Mouse (Mus musculus): ENCODE data around the gene Hspb11. TPM values are rescaled to one million over a fixed set of nuclear protein-coding genes. Genes with fewer than 3 reads are reported as not detected.

The Hspb11 gene
- polyA plus RNA-seq, 1 experiment from 2014 or later: 40.2 TPM

Other genes starting within 250 kb of the Hspb11 start
- 87.8 and 88.3 TPM in 2 replicates for gene Mrpl37, start 186.7 kb upstream of the Hspb11 start, polyA plus RNA-seq (2015; fragmentation: Nextera tagmentation; extraction: Ambion mirVana)
- gene Cyb5rl, start 186.6 kb upstream of the Hspb11 start, polyA plus RNA-seq (2015; fragmentation: Nextera tagmentation; extraction: Ambion mirVana): 8.0 and 8.4 TPM in 2 replicates
- not detected in 2 replicates for gene Cdcp2, start 156.7 kb upstream of the Hspb11 start, polyA plus RNA-seq (2015; fragmentation: Nextera tagmentation; extraction: Ambion mirVana)
- 541 and 572 TPM in 2 replicates for gene Tmem59, start 75.2 kb upstream of the Hspb11 start, polyA plus RNA-seq (2015; fragmentation: Nextera tagmentation; extraction: Ambion mirVana)
- gene Tceanc2, start 74.5 kb upstream of the Hspb11 start, polyA plus RNA-seq (2015; fragmentation: Nextera tagmentation; extraction: Ambion mirVana): 28.4 and 53.4 TPM in 2 replicates
- not detected in 2 replicates for gene Ldlrad1, start 44.4 kb upstream of the Hspb11 start, polyA plus RNA-seq (2015; fragmentation: Nextera tagmentation; extraction: Ambion mirVana)
- gene Lrrc42, start 61 bp upstream of the Hspb11 start, polyA plus RNA-seq (2015; fragmentation: Nextera tagmentation; extraction: Ambion mirVana): 75.6 and 77.7 TPM in 2 replicates
- 0.20 and 0.31 TPM in 2 replicates for gene Dio1, start 53.6 kb downstream of the Hspb11 start, polyA plus RNA-seq (2015; fragmentation: Nextera tagmentation; extraction: Ambion mirVana)
- 55.6 and 57.7 TPM in 2 replicates for gene Yipf1, start 60.8 kb downstream of the Hspb11 start, polyA plus RNA-seq (2015; fragmentation: Nextera tagmentation; extraction: Ambion mirVana)
- 27.1 and 28.3 TPM in 2 replicates for gene Ndc1, start 114.2 kb downstream of the Hspb11 start, polyA plus RNA-seq (2015; fragmentation: Nextera tagmentation; extraction: Ambion mirVana)
- gene Glis1, start 181.0 kb downstream of the Hspb11 start, polyA plus RNA-seq (2015; fragmentation: Nextera tagmentation; extraction: Ambion mirVana): 11.2 and 12.0 TPM in 2 replicates

Data from limb, embryonic 15.5 days (tissue).